Mouse (Mus musculus) adrenal gland, postnatal 10 days (tissue): ENCODE results near the gene Gm3182. TPM values are rescaled to one million over a fixed set of nuclear protein-coding genes. Genes with fewer than 3 reads are reported as not detected.
"Not testable (repeated sequence)": the region's sequence is repeated elsewhere in the genome, so short reads cannot be mapped to it uniquely, and the experiment has no call there.

Experiments used
- DNase-seq: peaks from one replicate; pipeline ENCODE4 v3.0.0; 2021; ENCODE audit warnings: mixed read lengths
- long read RNA-seq, 2 experiments: library from polyadenylated mRNA; stranded (forward); transcript quantifications; one replicate each; pipeline ENCODE4 v2.0.0; 2021
- total RNA-seq, 2 experiments: library from RNA; stranded (reverse); gene quantifications; 2 replicates each; pipeline ENCODE4 v1.2.3; 2021

Gene Gm3182
- not detected for total RNA-seq
- long read RNA-seq, experiment 1: 0 reads
- long read RNA-seq, experiment 2: 0 reads

DNA sequence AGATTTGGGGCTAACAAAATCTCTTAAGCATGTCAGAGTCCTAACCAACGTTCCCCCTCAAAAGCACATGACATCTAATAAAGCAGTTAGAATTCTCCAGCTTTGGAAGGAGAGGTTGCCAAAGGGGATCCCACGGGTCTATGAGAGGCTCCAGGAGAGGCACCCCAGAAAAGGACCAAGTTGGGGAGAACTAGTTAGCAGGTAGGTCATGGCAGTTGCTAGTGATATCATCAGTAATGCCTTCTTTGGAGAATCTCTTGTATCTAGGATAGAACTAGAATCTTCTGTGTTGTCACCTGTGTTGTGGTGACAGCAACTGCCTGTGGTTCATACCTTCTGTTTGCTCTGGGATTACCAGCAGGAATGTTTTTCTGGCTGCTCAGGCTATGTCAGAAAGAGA, at the start of gene Gm3182:
TSS of gene Gm3182 (plus strand) at position 301 of the 400 bp plus-strand sequence.
- not testable (repeated sequence) for DNase-seq

DNA sequence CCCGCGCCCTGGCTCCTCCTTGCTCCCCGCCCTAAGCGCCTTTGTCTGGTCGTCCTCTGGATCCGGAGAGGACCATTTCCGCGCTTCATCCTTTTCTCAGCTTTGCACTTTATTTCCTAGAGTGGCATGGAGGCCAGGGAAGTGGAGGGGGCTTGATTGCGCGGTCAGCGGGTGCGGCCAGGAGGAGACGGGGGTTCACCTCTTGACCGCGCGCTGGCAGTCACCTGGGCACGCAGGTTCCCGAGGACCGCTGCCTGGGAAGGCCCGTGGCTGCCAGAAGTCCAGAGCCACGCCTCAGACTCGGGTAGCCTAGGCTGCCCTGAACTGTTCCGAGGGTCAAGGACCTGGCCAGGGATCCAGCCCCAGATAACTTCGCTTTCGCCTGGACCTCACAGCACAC, 17.9 kb downstream of the Gm3182 start:
- not testable (repeated sequence) for DNase-seq

Other genes starting within 250 kb of the Gm3182 start
- gene Gm3138, start 232.1 kb upstream of the Gm3182 start, total RNA-seq: not detected
- not detected for gene Gm3149, start 164.5 kb upstream of the Gm3182 start, total RNA-seq
- under 1 TPM; 0.51 to 0.60 TPM for gene 2610042L04Rik, start 147.0 kb upstream of the Gm3182 start, total RNA-seq
- not detected for gene Gm3159, start 84.2 kb upstream of the Gm3182 start, total RNA-seq
- gene Gm3164, start 66.3 kb upstream of the Gm3182 start, total RNA-seq: under 1 TPM; 0.27 to 0.70 TPM
- gene Gm3173, start 50.8 kb upstream of the Gm3182 start, total RNA-seq: 1 to 10 TPM in 1 of 2 experiments, not detected in 1; 4.0 TPM
- not detected for gene Gm3047, start 73.7 kb downstream of the Gm3182 start, total RNA-seq
- gene Gm8159, start 150.6 kb downstream of the Gm3182 start, total RNA-seq: not detected
- gene Gm3239, start 182.4 kb downstream of the Gm3182 start, total RNA-seq: not detected
- gene Gm7876, start 227.5 kb downstream of the Gm3182 start, total RNA-seq: not detected
- under 1 TPM in 1 of 2 experiments, not detected in 1; 0.39 TPM for gene Gm3252, start 245.0 kb downstream of the Gm3182 start, total RNA-seq